Mouse (Mus musculus) B cell, adult 2 months (primary cell): ENCODE data around the gene Slc34a2.

Source experiments
- DNase-seq, 2 experiments: peaks; one replicate each; pipeline ENCODE4 v3.0.0; 2022

The Slc34a2 gene

GRCm38 (mm10) chr5:53114616-53115267, 76.9 kb downstream of the Slc34a2 start:
- no peak for DNase-seq

GRCm38 (mm10) chr5:53118212-53118611, 80.3 kb downstream of the Slc34a2 start:
- DNase-seq: no peak

- DNase-seq: no peak
Observed at GRCm38 (mm10) chr5:53119689-53120088, 81.8 kb downstream of the Slc34a2 start.
